In the genomic region with DNA sequence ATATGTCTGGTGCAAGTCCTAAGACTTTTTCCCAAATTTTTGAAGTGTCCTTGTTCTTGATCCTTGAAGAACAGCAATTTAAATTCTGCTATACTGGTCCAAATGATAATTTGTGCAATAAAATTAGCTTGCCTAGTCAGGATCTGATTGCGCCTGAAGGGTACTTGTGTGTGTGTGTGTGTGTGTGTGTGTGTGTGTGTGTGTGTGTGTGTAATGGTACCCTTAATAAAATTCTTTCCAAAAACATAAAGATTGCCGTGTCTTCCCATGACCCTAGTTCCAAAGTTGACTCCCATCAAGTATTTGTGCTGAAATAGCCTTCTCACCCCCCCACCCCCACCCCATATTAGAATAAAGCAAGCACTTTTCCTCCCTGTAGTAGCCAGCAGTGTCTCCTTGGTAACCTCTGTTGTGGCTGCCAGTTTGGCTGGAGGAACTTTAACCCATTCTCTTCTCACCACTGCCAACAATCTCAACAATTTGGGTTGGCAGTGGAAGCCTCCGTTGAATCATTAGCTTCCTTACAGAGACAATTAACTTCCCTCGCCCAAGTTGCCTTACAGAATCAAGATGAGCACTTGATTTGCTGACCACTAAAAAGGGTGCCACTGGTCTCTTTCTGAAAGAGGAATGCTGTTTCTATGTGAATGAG, we compare ENCODE assay signal across 13 mouse cellular contexts.
A peak's percentile ranks its signal among the peaks of the same experiment; 100 is the strongest.
DNase-seq lines count a peak whose midpoint lies in the region; ATAC-seq lines count a peak whose summit lies in the region.
"Had no signal": no experiment of that assay in that cellular context is flagged by ENCODE, and none has a peak within 500 bp of the region (broad histone marks: within the 10 kb centered on the region; RNA-seq: fewer than 3 reads in every experiment).

No protein-coding gene starts in this region.

- DNase-seq in hindbrain, embryonic 11.5 days (ENCODE audit: low spot score): no peak
- peak; percentile 5 for DNase-seq in lung, postnatal 10 days
- DNase-seq in lung, postnatal 14 days: no peak
- peak; percentile 46 for DNase-seq in hindbrain, embryonic 14.5 days (ENCODE audit: low spot score)
- no peak for DNase-seq in thymus, postnatal 25 days
- DNase-seq: adrenal gland, postnatal 25 days; gastrocnemius, postnatal 25 days; kidney, postnatal 4 days; liver, embryonic 13.5 days; thymus, postnatal 36 days had no signal

- peak; percentile 86; the same call in 1 of the 2 replicates for ATAC-seq in hindbrain, embryonic 13.5 days (ENCODE audit: low FRiP score)
- ATAC-seq in hindbrain, embryonic 11.5 days (ENCODE audit: low FRiP score): no peak
- ATAC-seq in hindbrain, embryonic 14.5 days (ENCODE audit: low FRiP score): peak; percentile 77; the same call in 1 of the 2 replicates
- ATAC-seq in neural tube, embryonic 15.5 days (ENCODE audit: low FRiP score): peak; percentile 84; the same call in 1 of the 2 replicates

- H3K4me2 ChIP-seq in hindbrain, embryonic 13.5 days: no peak overlapping the region
- no peak overlapping the region for H3K4me2 ChIP-seq in hindbrain, embryonic 11.5 days (replicated peaks; ENCODE audit: low read depth, low read length)
- no peak overlapping the region for H3K4me2 ChIP-seq in hindbrain, embryonic 14.5 days (replicated peaks)
- no peak overlapping the region for H3K4me2 ChIP-seq in neural tube, embryonic 15.5 days
- H3K4me2 ChIP-seq: heart, embryonic 11.5 days; liver, embryonic 13.5 days had no signal

- no peaks in the 10 kb centered on the region for H3K36me3 ChIP-seq in hindbrain, embryonic 13.5 days
- no peaks in the 10 kb centered on the region for H3K36me3 ChIP-seq in hindbrain, embryonic 11.5 days (ENCODE audit: control insufficient read depth, insufficient read depth, low read length)
- no peaks in the 10 kb centered on the region for H3K36me3 ChIP-seq in hindbrain, embryonic 14.5 days (replicated peaks; ENCODE audit: control insufficient read depth, insufficient read depth)
- H3K36me3 ChIP-seq in neural tube, embryonic 15.5 days: no peaks in the 10 kb centered on the region
- H3K36me3 ChIP-seq: liver, embryonic 13.5 days had no signal

- no peaks in the 10 kb centered on the region for H3K9me3 ChIP-seq in hindbrain, embryonic 13.5 days
- H3K9me3 ChIP-seq in hindbrain, embryonic 11.5 days (ENCODE audit: control insufficient read depth, low read length): no peaks in the 10 kb centered on the region
- H3K9me3 ChIP-seq in hindbrain, embryonic 14.5 days (ENCODE audit: control insufficient read depth, low read length): no peaks in the 10 kb centered on the region
- no peaks in the 10 kb centered on the region for H3K9me3 ChIP-seq in neural tube, embryonic 15.5 days (replicated peaks)

- H3K4me1 ChIP-seq in hindbrain, embryonic 13.5 days (replicated peaks): no peaks in the 10 kb centered on the region
- no peaks in the 10 kb centered on the region for H3K4me1 ChIP-seq in hindbrain, embryonic 11.5 days (replicated peaks; ENCODE audit: control insufficient read depth, insufficient read depth, low read length)
- no peaks in the 10 kb centered on the region for H3K4me1 ChIP-seq in hindbrain, embryonic 14.5 days (replicated peaks; ENCODE audit: control insufficient read depth, insufficient read depth, low read length)
- no peaks in the 10 kb centered on the region for H3K4me1 ChIP-seq in neural tube, embryonic 15.5 days
- H3K4me1 ChIP-seq: liver, embryonic 13.5 days had no signal

- H3K27ac ChIP-seq in hindbrain, embryonic 13.5 days: no peak overlapping the region
- no peak overlapping the region for H3K27ac ChIP-seq in hindbrain, embryonic 11.5 days (ENCODE audit: low read depth, low read length)
- H3K27ac ChIP-seq in hindbrain, embryonic 14.5 days: no peak overlapping the region
- H3K27ac ChIP-seq in neural tube, embryonic 15.5 days (replicated peaks): no peak overlapping the region
- H3K27ac ChIP-seq: liver, embryonic 13.5 days had no signal

- WGBS in hindbrain, embryonic 13.5 days: 63% methylated on average over 4 of the region's 4 CpGs
- 82% methylated on average over 4 of the region's 4 CpGs for WGBS in hindbrain, embryonic 11.5 days
- 51% methylated on average over 4 of the region's 4 CpGs for WGBS in hindbrain, embryonic 14.5 days
- WGBS in neural tube, embryonic 15.5 days: 68% methylated on average over 4 of the region's 4 CpGs

- no peak overlapping the region for H3K9ac ChIP-seq in hindbrain, embryonic 13.5 days
- no peak overlapping the region for H3K9ac ChIP-seq in hindbrain, embryonic 11.5 days (ENCODE audit: low read depth, low read length)
- no peak overlapping the region for H3K9ac ChIP-seq in hindbrain, embryonic 14.5 days
- no peak overlapping the region for H3K9ac ChIP-seq in neural tube, embryonic 15.5 days (replicated peaks)
- H3K9ac ChIP-seq: liver, embryonic 13.5 days had no signal

- no peaks in the 10 kb centered on the region for H3K27me3 ChIP-seq in hindbrain, embryonic 13.5 days
- H3K27me3 ChIP-seq in hindbrain, embryonic 11.5 days (ENCODE audit: control insufficient read depth, insufficient read depth, low read length): no peaks in the 10 kb centered on the region
- H3K27me3 ChIP-seq in hindbrain, embryonic 14.5 days (ENCODE audit: control insufficient read depth, insufficient read depth, low read length): no peaks in the 10 kb centered on the region
- no peaks in the 10 kb centered on the region for H3K27me3 ChIP-seq in neural tube, embryonic 15.5 days (replicated peaks)
- H3K27me3 ChIP-seq: liver, embryonic 13.5 days had no signal

- no peak overlapping the region for H3K4me3 ChIP-seq in hindbrain, embryonic 13.5 days
- no peak overlapping the region for H3K4me3 ChIP-seq in hindbrain, embryonic 11.5 days (ENCODE audit: low read depth, low read length)
- H3K4me3 ChIP-seq in hindbrain, embryonic 14.5 days (replicated peaks; ENCODE audit: low read length): no peak overlapping the region
- no peak overlapping the region for H3K4me3 ChIP-seq in neural tube, embryonic 15.5 days (replicated peaks)
- H3K4me3 ChIP-seq: liver, embryonic 13.5 days had no signal

Comparison
In these comparisons a context has a peak if more than half of its experiments do, and no peak if none do; other contexts are left out.
1. DNase-seq: peak in lung, postnatal 10 days (single experiment) and hindbrain, embryonic 14.5 days (single experiment); none in hindbrain, embryonic 11.5 days (single experiment), lung, postnatal 14 days (single experiment) and thymus, postnatal 25 days (single experiment).